8 mouse cellular contexts compared by ENCODE assay signal in the genomic region with DNA sequence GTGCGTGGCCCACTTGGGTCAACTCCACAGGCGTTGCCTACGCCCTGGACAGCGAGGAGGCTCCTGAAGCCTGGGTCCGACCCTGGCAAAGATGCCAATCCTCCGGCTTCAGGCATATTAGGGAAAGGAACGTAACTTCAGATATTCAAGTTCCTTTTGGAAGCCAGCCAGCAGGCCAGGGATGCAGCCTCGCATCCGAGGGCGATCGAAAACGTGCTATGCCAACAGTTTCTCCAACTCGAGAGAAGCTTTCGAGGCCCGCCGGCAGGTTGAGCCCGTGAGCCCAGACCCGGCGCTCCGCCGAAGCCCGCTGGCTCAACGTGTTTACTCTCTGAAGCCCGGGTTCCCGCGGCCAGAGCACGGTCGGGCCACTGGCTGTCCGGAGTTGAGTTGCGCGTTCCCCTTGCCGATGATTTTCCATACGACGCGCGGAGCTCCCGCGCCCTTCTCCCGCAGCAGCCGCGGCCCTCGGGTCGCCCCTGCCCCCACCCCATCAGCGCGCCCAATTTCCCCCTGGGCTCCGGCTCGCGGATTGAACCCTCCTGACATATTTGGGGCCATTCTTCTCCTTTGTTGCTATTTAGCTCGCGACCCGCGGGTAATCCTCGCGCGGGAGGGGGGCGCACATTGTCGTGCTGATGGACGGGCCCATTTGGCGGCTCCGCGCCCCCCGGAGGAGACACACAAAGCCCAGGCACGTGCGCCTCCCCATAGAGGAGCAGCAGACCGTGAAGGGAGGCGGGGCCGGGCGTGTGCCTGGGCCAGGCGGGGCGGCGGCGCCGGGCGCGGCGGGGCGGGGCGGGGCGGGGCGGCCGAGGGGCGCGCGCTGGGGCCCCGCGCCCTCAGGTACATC. TPM values are rescaled to one million over a fixed set of nuclear protein-coding genes. Genes with fewer than 3 reads are reported as not detected.
A peak's percentile ranks its signal among the peaks of the same experiment; 100 is the strongest.
DNase-seq lines count a peak whose midpoint lies in the region; ATAC-seq and TF ChIP-seq lines count a peak whose summit lies in the region.

Gene Insm1, plus strand, starts transcription at position 846 of the 853 bp plus-strand sequence.

- no peaks in the 10 kb centered on the region for H3K9me3 ChIP-seq in megakaryocyte, embryonic 14.5 days
- H3K9me3 ChIP-seq in forebrain, embryonic 13.5 days (replicated peaks), result no peaks in the 10 kb centered on the region
- no peaks in the 10 kb centered on the region for H3K9me3 ChIP-seq in intestine, postnatal 0 days (ENCODE audit: control insufficient read depth)
- H3K9me3 ChIP-seq in limb, embryonic 15.5 days, result no peaks in the 10 kb centered on the region
- H3K9me3 ChIP-seq in neural tube, embryonic 11.5 days (ENCODE audit: control insufficient read depth, low read length), result no peaks in the 10 kb centered on the region

- WGBS in forebrain, embryonic 13.5 days, result under 1% methylated on average over 66 of the region's 86 CpGs
- under 1% methylated on average over 75 of the region's 86 CpGs for WGBS in intestine, postnatal 0 days
- WGBS in limb, embryonic 15.5 days, result under 1% methylated on average over 78 of the region's 86 CpGs
- under 1% methylated on average over 74 of the region's 86 CpGs for WGBS in neural tube, embryonic 11.5 days

- H3K27ac ChIP-seq in forebrain, embryonic 13.5 days, result peak within 1 kb of the TSS; percentile 98
- H3K27ac ChIP-seq in intestine, postnatal 0 days (ENCODE audit: low read depth, low read length), result no peak within 1 kb of the TSS
- no peak within 1 kb of the TSS for H3K27ac ChIP-seq in limb, embryonic 15.5 days
- H3K27ac ChIP-seq in neural tube, embryonic 11.5 days (ENCODE audit: low read depth, low read length), result peak within 1 kb of the TSS; percentile 92

- H3K9ac ChIP-seq in forebrain, embryonic 13.5 days, result peak within 1 kb of the TSS; percentile 98
- no peak within 1 kb of the TSS; the same call in 1 of the 2 replicates for H3K9ac ChIP-seq in intestine, postnatal 0 days (ENCODE audit: low read depth, low read length)
- no peak within 1 kb of the TSS for H3K9ac ChIP-seq in limb, embryonic 15.5 days
- peak within 1 kb of the TSS; percentile 85 for H3K9ac ChIP-seq in neural tube, embryonic 11.5 days (ENCODE audit: low read length)

- no peak for ATAC-seq in megakaryocyte, adult 5-6 weeks (ENCODE audit: poor library complexity, severe bottlenecking)
- peak; percentile 70 for ATAC-seq in forebrain, embryonic 13.5 days
- peak; percentile 24; the same call in 1 of the 2 replicates for ATAC-seq in intestine, postnatal 0 days
- no peak; the same call in 1 of the 2 replicates for ATAC-seq in limb, embryonic 15.5 days (ENCODE audit: insufficient number of reproducible peaks, low FRiP score, low TSS enrichment, low read depth)
- ATAC-seq in neural tube, embryonic 11.5 days (ENCODE audit: insufficient read depth, low FRiP score, low TSS enrichment), result peak; percentile 67

- peaks cover 59% of the 10 kb centered on the region for H3K4me1 ChIP-seq in megakaryocyte, embryonic 14.5 days
- peaks cover 63% of the 10 kb centered on the region for H3K4me1 ChIP-seq in forebrain, embryonic 13.5 days
- peaks cover 9% of the 10 kb centered on the region for H3K4me1 ChIP-seq in intestine, postnatal 0 days (replicated peaks; ENCODE audit: control insufficient read depth, insufficient read depth, low read length)
- H3K4me1 ChIP-seq in limb, embryonic 15.5 days, result peaks cover 44% of the 10 kb centered on the region
- peaks cover 33% of the 10 kb centered on the region for H3K4me1 ChIP-seq in neural tube, embryonic 11.5 days (ENCODE audit: control insufficient read depth, insufficient read depth, low read length)

- H3K27me3 ChIP-seq in megakaryocyte, embryonic 14.5 days (replicated peaks), result peaks cover 92% of the 10 kb centered on the region
- peaks cover 15% of the 10 kb centered on the region for H3K27me3 ChIP-seq in forebrain, embryonic 13.5 days
- H3K27me3 ChIP-seq in intestine, postnatal 0 days (replicated peaks; ENCODE audit: control insufficient read depth, insufficient read depth, low read length), result peaks cover 94% of the 10 kb centered on the region
- H3K27me3 ChIP-seq in limb, embryonic 15.5 days, result peaks cover 90% of the 10 kb centered on the region
- H3K27me3 ChIP-seq in neural tube, embryonic 11.5 days (ENCODE audit: control insufficient read depth, insufficient read depth, low read length), result peaks cover 68% of the 10 kb centered on the region

- H3K4me3 ChIP-seq in megakaryocyte, embryonic 14.5 days (replicated peaks), result peak within 1 kb of the TSS; percentile 88
- H3K4me3 ChIP-seq in forebrain, embryonic 13.5 days, result peak within 1 kb of the TSS; percentile 85
- H3K4me3 ChIP-seq in intestine, postnatal 0 days (ENCODE audit: low read depth, low read length), result peak within 1 kb of the TSS; percentile 51
- H3K4me3 ChIP-seq in limb, embryonic 15.5 days, result peak within 1 kb of the TSS; percentile 47
- peak within 1 kb of the TSS; percentile 58 for H3K4me3 ChIP-seq in neural tube, embryonic 11.5 days (ENCODE audit: low read depth, low read length)

- DNase-seq in cerebellum, adult 11 months, result peak; percentile 16
- peak; percentile 87 for DNase-seq in neural tube, embryonic 11.5 days (ENCODE audit: low spot score)
- DNase-seq in urinary bladder, postnatal 25 days (ENCODE audit: low spot score), result peak; percentile 16

- no peak for TF ChIP-seq CTCF in intestine, postnatal 0 days (IDR thresholded peaks at IDR 0.05; ENCODE audit: low read depth)

- no peaks in the 10 kb centered on the region for H3K36me3 ChIP-seq in megakaryocyte, embryonic 14.5 days (replicated peaks; ENCODE audit: low read length)
- no peaks in the 10 kb centered on the region for H3K36me3 ChIP-seq in forebrain, embryonic 13.5 days (ENCODE audit: poor library complexity, severe bottlenecking)
- no peaks in the 10 kb centered on the region for H3K36me3 ChIP-seq in intestine, postnatal 0 days (ENCODE audit: control insufficient read depth, insufficient read depth)
- H3K36me3 ChIP-seq in limb, embryonic 15.5 days, result no peaks in the 10 kb centered on the region
- no peaks in the 10 kb centered on the region for H3K36me3 ChIP-seq in neural tube, embryonic 11.5 days (ENCODE audit: control insufficient read depth, insufficient read depth, low read length)

- H3K4me2 ChIP-seq in forebrain, embryonic 13.5 days, result peak within 1 kb of the TSS; percentile 94
- peak within 1 kb of the TSS; percentile 86 for H3K4me2 ChIP-seq in intestine, postnatal 0 days (replicated peaks; ENCODE audit: low read depth)
- peak within 1 kb of the TSS; percentile 99 for H3K4me2 ChIP-seq in limb, embryonic 15.5 days
- peak within 1 kb of the TSS; percentile 89 for H3K4me2 ChIP-seq in neural tube, embryonic 11.5 days (ENCODE audit: low read depth)

RNA-seq across cellular contexts. Expression of gene Insm1, which starts in this region (rescaled TPM):
- not detected in 2 replicates for polyA plus RNA-seq in megakaryocyte, embryonic 14.5 days (2012; ENCODE audit: insufficient read depth, low replicate concordance)
- total RNA-seq in megakaryocyte, adult 5-6 weeks (2015), result not detected in 2 replicates
- not detected in 2 replicates for total RNA-seq in megakaryocyte, adult 5-6 weeks (2017)
- 10.0 and 12.8 TPM in 2 replicates for polyA plus RNA-seq in forebrain, embryonic 13.5 days (2015; fragmentation: Nextera tagmentation; extraction: Ambion mirVana)
- 0.43 and 0.48 TPM in 2 replicates for polyA plus RNA-seq in intestine, postnatal 0 days (2015; fragmentation: Nextera tagmentation; extraction: Ambion mirVana)
- polyA plus RNA-seq in limb, embryonic 15.5 days (2015; fragmentation: Nextera tagmentation; extraction: Ambion mirVana), result 0.06 TPM in 1 of 2 replicates, not detected in the other
- 7.4 and 9.3 TPM in 2 replicates for polyA plus RNA-seq in neural tube, embryonic 11.5 days (2014; fragmentation: Nextera tagmentation; extraction: Ambion mirVana)

Comparison
In these comparisons a context has a peak if more than half of its experiments do, and no peak if none do; other contexts are left out.
1. Peak in ATAC-seq, H3K4me3 ChIP-seq and H3K4me2 ChIP-seq in intestine, postnatal 0 days; RNA of the gene not detected or under 1 TPM.
2. ATAC-seq: peak in forebrain, embryonic 13.5 days (single experiment) and neural tube, embryonic 11.5 days (single experiment); none in megakaryocyte, adult 5-6 weeks (single experiment) and limb, embryonic 15.5 days (single experiment).
3. DNase-seq: peak in every context shown above with its lines; median percentile 87 in neural tube, embryonic 11.5 days; 16 in cerebellum, adult 11 months; 16 in urinary bladder, postnatal 25 days.
4. H3K27ac ChIP-seq: peak in forebrain, embryonic 13.5 days (single experiment) and neural tube, embryonic 11.5 days (single experiment); none in intestine, postnatal 0 days (single experiment) and limb, embryonic 15.5 days (single experiment).
5. H3K9ac ChIP-seq: peak in forebrain, embryonic 13.5 days (single experiment) and neural tube, embryonic 11.5 days (single experiment); none in intestine, postnatal 0 days (single experiment) and limb, embryonic 15.5 days (single experiment).
6. Peak in every context shown above with its lines, with median percentiles within 50 percentile points of each other: H3K4me3 ChIP-seq and H3K4me2 ChIP-seq.